Comparison of ENCODE assay signal across 32 mouse cellular contexts in the genomic region with DNA sequence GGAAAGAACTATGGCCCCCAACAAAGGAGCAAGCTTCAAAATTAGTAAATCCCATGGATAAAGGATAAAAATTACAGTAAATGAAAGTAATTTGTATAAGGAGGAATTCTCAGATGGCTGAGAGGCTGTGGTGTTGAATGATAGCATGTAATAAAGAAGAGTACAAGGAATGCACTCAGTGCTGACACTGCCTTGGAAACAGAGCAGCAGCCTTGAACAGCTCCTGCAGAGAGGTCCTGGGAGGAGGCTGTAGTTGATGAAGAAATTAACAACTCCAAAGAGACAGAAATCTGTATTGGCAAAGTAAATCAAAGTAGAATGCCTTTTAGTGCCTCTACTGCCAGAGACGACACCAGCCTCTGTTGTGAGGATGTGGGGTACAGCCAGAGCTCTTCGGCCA.
"Had no signal": no experiment of that assay in that cellular context is flagged by ENCODE, and none has a peak within 500 bp of the region (broad histone marks: within the 10 kb centered on the region; RNA-seq: fewer than 3 reads in every experiment).

No protein-coding gene starts in this region.

- H3K4me3 ChIP-seq: left cerebral cortex, adult 2 months; limb, embryonic 10.5 days; limb, embryonic 12.5 days; limb, embryonic 13.5 days; limb, embryonic 15.5 days; liver, embryonic 12.5 days; liver, embryonic 13.5 days; liver, embryonic 15.5 days; lung, embryonic 15.5 days; megakaryocyte, embryonic 14.5 days; midbrain, embryonic 10.5 days; midbrain, embryonic 12.5 days; midbrain, embryonic 13.5 days; midbrain, embryonic 15.5 days; myocyte had no signal

- ATAC-seq: liver, embryonic 12.5 days; liver, postnatal 0 days; lung, postnatal 0 days; midbrain, embryonic 13.5 days; midbrain, embryonic 15.5 days; midbrain, embryonic 16.5 days had no signal

- H3K4me1 ChIP-seq: limb, embryonic 10.5 days; limb, embryonic 12.5 days; limb, embryonic 13.5 days; limb, embryonic 15.5 days; liver, embryonic 12.5 days; liver, embryonic 13.5 days; liver, embryonic 15.5 days; lung, embryonic 15.5 days; megakaryocyte, embryonic 14.5 days; midbrain, embryonic 10.5 days; midbrain, embryonic 12.5 days had no signal

- H3K27me3 ChIP-seq: limb, embryonic 12.5 days; limb, embryonic 13.5 days; limb, embryonic 15.5 days; liver, embryonic 12.5 days; liver, embryonic 13.5 days; liver, embryonic 15.5 days; lung, embryonic 15.5 days; megakaryocyte, embryonic 14.5 days; midbrain, embryonic 12.5 days; midbrain, embryonic 13.5 days; midbrain, embryonic 15.5 days had no signal

- H3K27ac ChIP-seq: left cerebral cortex, adult 2 months; limb, embryonic 10.5 days; limb, embryonic 12.5 days; limb, embryonic 13.5 days; limb, embryonic 15.5 days; liver, embryonic 12.5 days; liver, embryonic 13.5 days; liver, embryonic 14.5 days; liver, embryonic 15.5 days; lung, embryonic 15.5 days; macrophage; midbrain, embryonic 10.5 days; midbrain, embryonic 12.5 days; midbrain, embryonic 13.5 days; midbrain, embryonic 15.5 days had no signal

- H3K4me2 ChIP-seq: limb, embryonic 12.5 days; limb, embryonic 13.5 days; limb, embryonic 15.5 days; liver, embryonic 11.5 days; liver, embryonic 12.5 days; liver, embryonic 13.5 days; liver, embryonic 15.5 days; lung, embryonic 14.5 days; lung, embryonic 15.5 days; midbrain, embryonic 11.5 days; midbrain, embryonic 12.5 days; midbrain, embryonic 13.5 days; midbrain, embryonic 15.5 days had no signal

- H3K36me3 ChIP-seq: limb, embryonic 10.5 days; limb, embryonic 12.5 days; limb, embryonic 13.5 days; limb, embryonic 15.5 days; liver, embryonic 12.5 days; liver, embryonic 13.5 days; liver, embryonic 15.5 days; lung, embryonic 15.5 days; midbrain, embryonic 10.5 days; midbrain, embryonic 12.5 days; midbrain, embryonic 13.5 days; midbrain, embryonic 15.5 days had no signal

- DNase-seq: left cerebral cortex, postnatal 4 days; liver; liver, embryonic 13.5 days; liver, postnatal 0 days; lung, adult 18-20 months; lung, adult 2 months; lung, embryonic 14.5 days; lung, postnatal 10 days; lung, postnatal 14 days; lung, postnatal 36 days; lung, postnatal 4 days; midbrain, embryonic 14.5 days had no signal

- H3K9me3 ChIP-seq: limb, embryonic 10.5 days; limb, embryonic 12.5 days; limb, embryonic 13.5 days; limb, embryonic 15.5 days; liver, embryonic 12.5 days; liver, embryonic 13.5 days; liver, embryonic 15.5 days; lung, embryonic 15.5 days; megakaryocyte, embryonic 14.5 days; midbrain, embryonic 10.5 days; midbrain, embryonic 12.5 days; midbrain, embryonic 15.5 days had no signal

- H3K9ac ChIP-seq: limb, embryonic 12.5 days; limb, embryonic 13.5 days; limb, embryonic 15.5 days; liver, embryonic 12.5 days; liver, embryonic 13.5 days; liver, embryonic 14.5 days; liver, embryonic 15.5 days; liver, postnatal 0 days; lung, embryonic 14.5 days; lung, embryonic 15.5 days; midbrain, embryonic 12.5 days; midbrain, embryonic 13.5 days; midbrain, embryonic 15.5 days had no signal
